Mouse (Mus musculus): ENCODE results near the gene Bbs4.

DNA sequence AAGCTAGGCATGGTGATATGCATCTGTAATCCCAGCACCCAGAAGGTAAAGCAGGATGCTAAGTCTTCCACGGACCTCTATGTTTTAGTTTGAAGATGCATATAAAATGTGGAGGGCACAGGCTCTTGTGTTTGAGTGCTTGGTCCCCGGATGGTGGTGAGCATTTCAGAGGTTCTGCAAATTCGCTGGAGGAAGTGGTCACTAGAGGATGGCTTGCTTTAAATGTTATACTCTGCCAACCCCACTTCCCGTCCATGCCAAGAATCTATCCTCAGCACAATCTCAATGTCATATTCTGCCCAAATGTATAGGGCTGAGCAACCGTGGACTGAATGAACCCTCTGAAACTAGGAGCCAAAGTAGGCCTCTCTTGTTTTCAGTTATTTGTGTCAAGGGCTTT, 72.4 kb downstream of the Bbs4 start:
- TF ChIP-seq POLR2A (IDR thresholded peaks at IDR 0.05; ENCODE audit: low read depth, low read length) (no peak), CTCF (IDR thresholded peaks at IDR 0.05; ENCODE audit: extremely low read depth, insufficient read length, insufficient replicate concordance, low read depth, low read length) (no peak)
